Comparison of ENCODE assay signal across 17 mouse cellular contexts in genomic region chr16:8725807-8726206, GRCm38 (mm10). TPM values are rescaled to one million over a fixed set of nuclear protein-coding genes. Genes with fewer than 3 reads are reported as not detected.
"Had no signal": no experiment of that assay in that cellular context is flagged by ENCODE, and none has a peak within 500 bp of the region (broad histone marks: within the 10 kb centered on the region; RNA-seq: fewer than 3 reads in every experiment).

No protein-coding gene starts in this region.

- H3K4me3 ChIP-seq: left cerebral cortex, adult 2 months; limb, embryonic 15.5 days; midbrain, embryonic 13.5 days; myocyte; neural tube, embryonic 15.5 days had no signal

- H3K9me3 ChIP-seq: limb, embryonic 15.5 days; midbrain, embryonic 13.5 days; neural tube, embryonic 15.5 days had no signal

- DNase-seq: kidney, adult 8-10 months; kidney, postnatal 25 days; lung, adult 18-20 months; thymus, adult 18-20 months; thymus, postnatal 25 days had no signal

- H3K36me3 ChIP-seq: limb, embryonic 15.5 days; midbrain, embryonic 13.5 days; neural tube, embryonic 15.5 days had no signal

- H3K27me3 ChIP-seq: limb, embryonic 15.5 days; midbrain, embryonic 13.5 days; neural tube, embryonic 15.5 days had no signal

- H3K27ac ChIP-seq: left cerebral cortex, adult 2 months; limb, embryonic 15.5 days; midbrain, embryonic 13.5 days; neural tube, embryonic 15.5 days had no signal

- H3K4me2 ChIP-seq: limb, embryonic 15.5 days; midbrain, embryonic 13.5 days; neural tube, embryonic 15.5 days had no signal

- ATAC-seq: midbrain, embryonic 13.5 days had no signal

- H3K9ac ChIP-seq: limb, embryonic 15.5 days; midbrain, embryonic 13.5 days; neural tube, embryonic 15.5 days had no signal

RNA-seq across cellular contexts. Expression of gene Gm5767, which starts 45.2 kb away (rescaled TPM):
- total RNA-seq: layer of hippocampus, postnatal 25 days; left cerebral cortex, adult 2 months; left cerebral cortex, postnatal 14 days had no signal
- polyA plus RNA-seq: kidney, embryonic 16.5 days; limb, embryonic 11.5 days; lung, embryonic 16.5 days; midbrain, embryonic 13.5 days; neural tube, embryonic 11.5 days; neural tube, embryonic 15.5 days; stomach, embryonic 14.5 days had no signal
